Mouse (Mus musculus): ENCODE results near the gene Pik3r1.

GRCm38 (mm10) chr13:101743247-101743646 is 24.8 kb downstream of the Pik3r1 start:
- TF ChIP-seq ZNF384 (IDR thresholded peaks at IDR 0.05; ENCODE audit: low read depth, low read length), result no peak
- TF ChIP-seq MAFK (IDR thresholded peaks at IDR 0.05; ENCODE audit: insufficient read depth, low read depth, low read length), result no peak

Measured in ES-E14 (cell line).